Mouse (Mus musculus): ENCODE results near the gene Pim3.

DNA sequence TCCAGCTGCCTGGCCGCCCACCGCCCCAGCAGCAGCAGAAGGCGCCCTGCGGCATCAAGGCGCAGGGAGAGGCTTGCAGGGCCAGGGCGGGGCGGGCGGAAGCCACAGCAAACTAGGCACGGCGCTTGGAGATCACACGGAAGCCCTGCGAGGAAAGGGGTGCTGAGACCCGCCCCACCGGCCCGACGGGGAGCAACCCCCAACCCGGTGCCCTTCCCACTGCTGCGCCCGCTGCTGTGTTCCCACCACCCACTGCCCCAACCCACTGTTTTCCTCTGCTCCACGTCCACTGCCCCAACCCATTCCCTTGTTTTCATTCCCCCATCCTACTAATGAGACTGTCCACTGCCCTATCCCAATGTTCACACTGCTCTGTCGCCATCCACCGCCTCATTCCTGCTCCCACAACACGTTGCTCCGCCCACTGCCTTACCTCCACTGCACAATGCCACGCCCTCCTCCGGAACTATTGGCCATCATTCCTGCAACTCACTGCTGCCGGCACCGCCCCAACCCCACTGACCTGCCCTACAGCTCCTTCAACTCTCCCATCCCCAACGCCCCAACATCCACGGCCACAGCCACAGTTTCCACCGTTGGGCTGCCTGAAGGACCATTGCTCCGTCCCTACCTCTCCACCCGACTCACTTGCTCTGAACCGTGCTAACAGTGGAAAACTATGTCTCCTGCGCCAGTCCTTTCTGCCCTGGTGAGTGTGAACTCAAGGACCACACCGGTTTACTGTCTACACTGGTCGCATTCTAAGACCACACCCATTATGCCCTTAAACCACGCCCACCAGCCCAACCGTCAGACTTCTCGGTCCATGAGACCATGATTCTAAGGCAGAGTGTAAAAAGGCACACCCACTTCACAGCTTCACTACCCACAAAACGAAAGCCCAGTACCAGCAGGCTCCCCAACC is 29.0 kb downstream of the Pim3 start:
- TF ChIP-seq TBP (conservative IDR thresholded peaks at IDR 0.05; ENCODE audit: low read depth, low read length) (no peak), POLR2A (IDR thresholded peaks at IDR 0.05; ENCODE audit: low read depth, low read length) (no peak), HCFC1 (IDR thresholded peaks at IDR 0.05; ENCODE audit: low read depth, low read length) (no peak), BHLHE40 (IDR thresholded peaks at IDR 0.05; ENCODE audit: low read depth, low read length) (no peak), ZMIZ1 (IDR thresholded peaks at IDR 0.05; ENCODE audit: low read depth, low read length) (no peak), CTCF (conservative IDR thresholded peaks at IDR 0.05 in 1 of 2, IDR thresholded peaks at IDR 0.05 in 1 of 2; ENCODE audit: low read depth in 2 of 2, low read length in 2 of 2) (no peak), IRF4 (IDR thresholded peaks at IDR 0.05; ENCODE audit: low read depth, low read length) (no peak), CHD2 (IDR thresholded peaks at IDR 0.05; ENCODE audit: low read length) (no peak), SMC3 (IDR thresholded peaks at IDR 0.05; ENCODE audit: low read depth, low read length) (no peak), NRF1 (IDR thresholded peaks at IDR 0.05; ENCODE audit: low read depth, low read length) (no peak), GABPA (IDR thresholded peaks at IDR 0.05; ENCODE audit: insufficient replicate concordance, low read depth, low read length) (no peak)

Measured in CH12.LX (cell line).